Mouse (Mus musculus): ENCODE data around the gene Synj2bp. TPM values are rescaled to one million over a fixed set of nuclear protein-coding genes. Genes with fewer than 3 reads are reported as not detected.
"Not testable (repeated sequence)": the region's sequence is repeated elsewhere in the genome, so short reads cannot be mapped to it uniquely, and the experiment has no call there.

Synj2bp gene
- 32.2 and 35.0 TPM in 2 replicates for polyA plus RNA-seq (2015; fragmentation: Nextera tagmentation; extraction: Ambion mirVana)

DNA sequence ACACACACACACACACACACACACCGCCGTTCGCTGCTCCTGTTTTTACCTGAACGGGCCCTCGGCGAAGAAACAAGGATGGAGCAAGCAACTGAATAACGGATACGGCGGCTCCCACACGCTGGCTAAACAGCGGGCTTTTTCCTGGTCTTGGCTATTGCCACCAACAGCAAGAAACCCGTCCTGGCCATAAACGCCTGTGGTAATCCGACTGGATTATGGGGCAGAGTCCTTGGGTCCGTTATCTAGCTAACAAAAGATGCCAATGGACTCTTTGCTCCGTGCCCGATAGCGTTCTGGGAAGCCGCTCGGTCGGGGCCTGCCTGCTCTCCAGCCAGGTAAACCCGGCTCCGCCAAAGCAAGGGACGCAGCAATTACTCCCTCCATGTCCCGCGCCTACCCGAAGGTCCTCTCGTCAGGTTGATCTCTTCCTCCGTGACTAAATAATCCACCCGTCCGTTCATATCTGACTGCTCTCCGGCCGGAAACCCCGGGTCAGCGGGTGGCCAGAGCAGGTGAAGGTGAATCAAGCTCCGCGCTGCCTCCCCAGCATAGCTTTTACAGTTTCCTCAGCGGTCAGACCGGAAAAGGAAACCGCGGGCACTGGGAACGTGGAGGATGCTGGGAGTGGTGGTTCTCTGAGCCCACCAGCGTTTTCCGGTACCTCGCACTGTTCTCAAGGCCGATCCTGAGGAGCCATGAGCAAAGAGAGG lies at the start of gene Synj2bp, which contains the start of gene Gm20498:
Synj2bp (minus strand) TSS at position 596 of the 713 bp plus-strand sequence.
Gm20498 (minus strand) TSS at position 590 of the 713 bp plus-strand sequence.
- peak within 1 kb of the TSS; percentile 75 for H3K27ac ChIP-seq
- peak within 1 kb of the TSS; percentile 81 for H3K4me3 ChIP-seq
- WGBS = 0% methylated on average over 46 of the region's 46 CpGs
- H3K4me2 ChIP-seq = peak within 1 kb of the TSS; percentile 64
- H3K27me3 ChIP-seq = no peaks in the 10 kb centered on the region
- H3K9ac ChIP-seq = peak within 1 kb of the TSS; percentile 66
- H3K36me3 ChIP-seq = no peaks in the 10 kb centered on the region
- ATAC-seq (ENCODE audit: insufficient number of reproducible peaks, low FRiP score, low TSS enrichment, low read depth) = peak; percentile 82; the same call in 1 of the 2 replicates
- no peaks in the 10 kb centered on the region for H3K9me3 ChIP-seq
- H3K4me1 ChIP-seq = peaks cover 5% of the 10 kb centered on the region; the same call in 1 of the 2 replicates

- H3K4me3 ChIP-seq = no peak within 1 kb of the TSS
- no peak within 1 kb of the TSS for H3K27ac ChIP-seq
- peaks cover 15% of the 10 kb centered on the region for H3K36me3 ChIP-seq
- no peaks in the 10 kb centered on the region for H3K4me1 ChIP-seq
- no peaks in the 10 kb centered on the region for H3K27me3 ChIP-seq
- ATAC-seq (ENCODE audit: insufficient number of reproducible peaks, low FRiP score, low TSS enrichment, low read depth) = no peak
- no peaks in the 10 kb centered on the region for H3K9me3 ChIP-seq
- no peak within 1 kb of the TSS for H3K4me2 ChIP-seq
- WGBS = 92% methylated on average over 1 of the region's 1 CpGs
- no peak within 1 kb of the TSS for H3K9ac ChIP-seq
These were observed 35.7 kb upstream of the Synj2bp start, which contains the start of gene Adam21 for GRCm38 (mm10) chr12:81568374-81568773. TSS of gene Adam21 (minus strand) at chr12:81568474.

DNA sequence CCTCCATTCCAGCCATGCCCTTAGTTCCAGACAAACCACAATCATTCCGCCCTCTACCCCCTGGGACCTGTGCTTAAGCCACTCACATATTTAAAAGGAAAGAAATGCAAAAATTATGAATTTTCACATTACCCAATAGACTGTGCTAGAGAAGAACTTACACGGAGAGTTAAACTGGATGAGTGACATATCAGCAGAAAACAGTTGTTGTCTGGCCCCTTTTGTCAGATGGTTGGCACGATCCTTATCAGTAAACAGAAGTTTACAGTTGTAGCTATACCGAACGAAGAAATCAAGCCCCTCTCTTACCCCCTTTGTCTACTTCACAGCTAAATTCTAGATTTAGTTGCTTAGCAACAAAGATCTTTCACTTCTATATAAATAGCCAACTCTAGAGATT lies 35.2 kb upstream of the Synj2bp start:
- Histone ChIP-seq H3K4me3 (no peak overlapping the region), H3K27me3 (no peaks in the 10 kb centered on the region), H3K4me2 (no peak overlapping the region), H3K36me3 (peaks cover 12% of the 10 kb centered on the region), H3K4me1 (no peaks in the 10 kb centered on the region), H3K9ac (no peak overlapping the region), H3K27ac (no peak overlapping the region), H3K9me3 (no peaks in the 10 kb centered on the region)
- WGBS = 90% methylated on average over 5 of the region's 5 CpGs
- ATAC-seq (ENCODE audit: insufficient number of reproducible peaks, low FRiP score, low TSS enrichment, low read depth) = no peak

DNA sequence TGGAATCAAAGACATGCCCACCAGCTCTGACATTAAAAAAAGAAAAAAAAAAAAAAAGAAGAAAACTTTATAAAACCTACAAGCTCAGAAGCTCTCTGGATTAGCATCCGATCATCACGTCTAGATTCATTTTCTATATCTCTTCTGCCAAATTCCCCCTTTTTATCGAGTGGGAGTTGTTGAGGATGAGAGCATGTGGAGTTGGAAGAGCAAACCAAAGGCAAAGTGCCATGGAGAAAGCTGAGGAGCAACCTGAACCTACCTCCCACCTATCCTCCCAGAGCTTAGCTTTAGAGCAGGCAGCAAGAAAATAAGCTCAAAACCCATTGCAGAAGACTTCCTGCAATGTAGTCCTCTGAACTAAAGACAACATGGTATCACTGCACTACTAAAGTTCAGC lies 31.5 kb upstream of the Synj2bp start:
- Histone ChIP-seq H3K27me3 (no peaks in the 10 kb centered on the region), H3K9me3 (no peaks in the 10 kb centered on the region), H3K4me1 (no peaks in the 10 kb centered on the region), H3K27ac (no peak overlapping the region), H3K9ac (no peak overlapping the region), H3K4me2 (no peak overlapping the region), H3K4me3 (no peak overlapping the region), H3K36me3 (no peaks in the 10 kb centered on the region)
- ATAC-seq (ENCODE audit: insufficient number of reproducible peaks, low FRiP score, low TSS enrichment, low read depth) = no peak
- WGBS = 92% methylated on average over 3 of the region's 3 CpGs

GRCm38 (mm10) chr12:81549286-81549685 lies 16.6 kb upstream of the Synj2bp start:
- Histone ChIP-seq H3K27ac (no peak overlapping the region), H3K9me3 (no peaks in the 10 kb centered on the region), H3K27me3 (no peaks in the 10 kb centered on the region), H3K36me3 (no peaks in the 10 kb centered on the region), H3K4me1 (no peaks in the 10 kb centered on the region), H3K9ac (no peak overlapping the region), H3K4me2 (no peak overlapping the region), H3K4me3 (no peak overlapping the region)
- 82% methylated on average over 3 of the region's 3 CpGs for whole genome bisulfite sequencing
- ATAC-seq (ENCODE audit: insufficient number of reproducible peaks, low FRiP score, low TSS enrichment, low read depth) = no peak

DNA sequence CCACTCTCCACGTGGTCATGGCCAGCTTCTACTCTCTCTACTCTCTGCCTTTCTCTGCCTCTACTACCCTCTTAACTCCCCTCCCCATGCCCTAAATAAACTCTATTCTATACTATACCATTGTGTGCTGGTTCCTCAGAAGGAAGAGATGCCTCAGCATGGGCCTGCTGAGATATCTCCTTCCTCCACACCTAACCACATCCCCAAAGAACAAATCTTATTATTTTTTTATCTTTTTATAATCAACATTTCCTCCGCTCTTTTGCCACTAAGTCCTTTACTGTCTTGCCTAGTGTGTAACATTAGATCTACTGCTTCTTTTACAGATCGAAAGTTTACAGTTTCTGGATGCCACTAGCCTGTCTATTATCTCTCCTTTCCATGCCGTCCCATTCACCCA lies 14.5 kb upstream of the Synj2bp start:
- no peaks in the 10 kb centered on the region for H3K27me3 ChIP-seq
- no peaks in the 10 kb centered on the region for H3K9me3 ChIP-seq
- no peak for ATAC-seq (ENCODE audit: insufficient number of reproducible peaks, low FRiP score, low TSS enrichment, low read depth)
- no peak overlapping the region for H3K27ac ChIP-seq
- 66% methylated on average over 4 of the region's 4 CpGs for WGBS
- H3K4me3 ChIP-seq = no peak overlapping the region
- H3K4me1 ChIP-seq = no peaks in the 10 kb centered on the region
- H3K36me3 ChIP-seq = no peaks in the 10 kb centered on the region
- no peak overlapping the region for H3K4me2 ChIP-seq
- no peak overlapping the region for H3K9ac ChIP-seq

GRCm38 (mm10) chr12:81533029-81533419 lies 313 bp upstream of the Synj2bp start:
- H3K36me3 ChIP-seq = no peaks in the 10 kb centered on the region
- H3K4me3 ChIP-seq = peak overlapping the region; percentile 81
- no peaks in the 10 kb centered on the region for H3K27me3 ChIP-seq
- H3K27ac ChIP-seq = peak overlapping the region; percentile 75; the same call in 1 of the 2 replicates
- H3K4me1 ChIP-seq = peaks cover 5% of the 10 kb centered on the region; the same call in 1 of the 2 replicates
- ATAC-seq (ENCODE audit: insufficient number of reproducible peaks, low FRiP score, low TSS enrichment, low read depth) = no peak
- no peaks in the 10 kb centered on the region for H3K9me3 ChIP-seq
- H3K4me2 ChIP-seq = peak overlapping the region; percentile 64
- 22% methylated on average over 4 of the region's 4 CpGs for WGBS
- peak overlapping the region; percentile 66 for H3K9ac ChIP-seq

GRCm38 (mm10) chr12:81530587-81530986 lies 2.1 kb downstream of the Synj2bp start:
- not testable (repeated sequence) for H3K36me3 ChIP-seq; ATAC-seq (ENCODE audit: insufficient number of reproducible peaks, low FRiP score, low TSS enrichment, low read depth); H3K4me2 ChIP-seq; H3K27ac ChIP-seq; H3K9me3 ChIP-seq; H3K27me3 ChIP-seq; H3K4me1 ChIP-seq; H3K9ac ChIP-seq; H3K4me3 ChIP-seq
- 88% methylated on average over 5 of the region's 8 CpGs for WGBS

GRCm38 (mm10) chr12:81496906-81497305 lies 35.8 kb downstream of the Synj2bp start:
- H3K27me3 ChIP-seq; H3K27ac ChIP-seq; H3K4me3 ChIP-seq; ATAC-seq (ENCODE audit: insufficient number of reproducible peaks, low FRiP score, low TSS enrichment, low read depth); H3K4me2 ChIP-seq; H3K9ac ChIP-seq; H3K9me3 ChIP-seq; H3K36me3 ChIP-seq; H3K4me1 ChIP-seq: not testable (repeated sequence)
- WGBS = 94% methylated on average over 9 of the region's 9 CpGs

- Histone ChIP-seq H3K27me3 (no peaks in the 10 kb centered on the region), H3K9ac (no peak overlapping the region), H3K4me1 (no peaks in the 10 kb centered on the region), H3K4me2 (no peak overlapping the region), H3K27ac (no peak overlapping the region), H3K4me3 (no peak overlapping the region), H3K9me3 (no peaks in the 10 kb centered on the region), H3K36me3 (0 out of 2 replicates have a peak, but pooled peaks cover 2% of the 10 kb centered on the region)
- ATAC-seq (ENCODE audit: insufficient number of reproducible peaks, low FRiP score, low TSS enrichment, low read depth) = no peak
- 95% methylated on average over 5 of the region's 5 CpGs for WGBS
These were observed 42.2 kb downstream of the Synj2bp start for GRCm38 (mm10) chr12:81490491-81490890.

GRCm38 (mm10) chr12:81485311-81485710 lies 47.4 kb downstream of the Synj2bp start:
- Histone ChIP-seq H3K4me3 (peak overlapping the region; percentile 75), H3K27me3 (no peaks in the 10 kb centered on the region), H3K9me3 (no peaks in the 10 kb centered on the region), H3K4me1 (peaks cover 4% of the 10 kb centered on the region), H3K36me3 (no peaks in the 10 kb centered on the region), H3K9ac (no peak overlapping the region), H3K4me2 (peak overlapping the region; percentile 54), H3K27ac (peak overlapping the region; percentile 97; the same call in 1 of the 2 replicates)
- ATAC-seq (ENCODE audit: insufficient number of reproducible peaks, low FRiP score, low TSS enrichment, low read depth) = 0 out of 2 replicates have a peak, but pooled peaks have one; percentile 8
- 42% methylated on average over 6 of the region's 6 CpGs for WGBS

DNA sequence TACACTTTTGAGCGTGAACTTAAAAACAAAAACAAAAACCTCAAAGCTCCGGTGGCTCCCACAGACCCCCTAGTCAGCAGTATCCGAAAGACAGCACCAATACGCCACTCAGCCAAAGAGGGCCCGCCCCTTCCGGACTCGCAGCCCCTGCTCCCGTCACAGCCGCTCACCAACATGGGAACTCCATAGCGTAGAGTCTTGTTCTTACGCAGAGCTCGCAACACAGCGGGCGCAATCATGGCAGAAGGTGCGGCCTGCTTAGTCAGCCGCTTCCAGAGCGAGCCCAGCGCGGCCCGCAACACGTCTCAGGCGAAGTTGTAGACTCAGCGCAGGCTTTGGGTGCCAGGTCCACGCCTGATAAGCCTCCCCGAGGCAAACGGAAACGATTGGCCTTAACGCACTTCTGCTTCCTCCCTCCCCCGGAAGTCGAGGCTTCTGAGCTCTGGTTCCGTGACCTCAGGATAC lies 48.0 kb downstream of the Synj2bp start, which contains the start of gene Cox16:
Cox16 (minus strand) TSS at position 401 of the 465 bp plus-strand sequence.
- H3K4me3 ChIP-seq = peak within 1 kb of the TSS; percentile 75
- peak within 1 kb of the TSS; percentile 58 for H3K9ac ChIP-seq
- H3K4me1 ChIP-seq = peaks cover 4% of the 10 kb centered on the region
- WGBS = under 1% methylated on average over 31 of the region's 31 CpGs
- ATAC-seq (ENCODE audit: insufficient number of reproducible peaks, low FRiP score, low TSS enrichment, low read depth) = peak; percentile 97
- no peaks in the 10 kb centered on the region for H3K9me3 ChIP-seq
- no peaks in the 10 kb centered on the region for H3K27me3 ChIP-seq
- peak within 1 kb of the TSS; percentile 54 for H3K4me2 ChIP-seq
- no peaks in the 10 kb centered on the region for H3K36me3 ChIP-seq
- peak within 1 kb of the TSS; percentile 97 for H3K27ac ChIP-seq

Measured in limb, embryonic 15.5 days (tissue).